Mouse (Mus musculus) CH12.LX (cell line): ENCODE measurements around the gene Keg1. TPM values are rescaled to one million over a fixed set of nuclear protein-coding genes. Genes with fewer than 3 reads are reported as not detected.

ENCODE experiments used
- DNase-seq: peaks from one replicate; pipeline ENCODE4 v3.0.0-alpha.2; 2013; ENCODE audit errors: extremely low read depth
- H3K27ac ChIP-seq: 2 replicates; pipeline ENCODE4 v1.5.1; 2012; ENCODE audit warnings: low read depth, mild to moderate bottlenecking, control low read depth, moderate library complexity; ENCODE audit not compliant: insufficient read depth
- H3K27me3 ChIP-seq: replicated peaks from 2 replicates; pipeline ENCODE3; 2012; ENCODE audit warnings: inconsistent platforms
- H3K36me3 ChIP-seq, 2 experiments: replicated peaks in 1 of 2; 2 replicates each; pipeline versions ENCODE3 to v1.6.1; 2012; ENCODE audit warnings: inconsistent platforms in 1 of 2, low read length in 1 of 2, mild to moderate bottlenecking in 1 of 2, mixed read lengths in 1 of 2, moderate library complexity in 1 of 2; ENCODE audit not compliant: control insufficient read depth in 1 of 2, insufficient read depth in 1 of 2
- H3K4me1 ChIP-seq, 2 experiments: 2 replicates each; pipeline ENCODE4 v1.6.1; 2012; ENCODE audit warnings: inconsistent platforms in 1 of 2, moderate library complexity in 1 of 2; ENCODE audit not compliant: insufficient read depth in 2 of 2, control insufficient read depth in 1 of 2
- H3K4me2 ChIP-seq: 2 replicates; pipeline ENCODE4 v1.6.1; 2012; ENCODE audit warnings: low read depth, mild to moderate bottlenecking, control low read depth; ENCODE audit not compliant: poor library complexity, insufficient read depth, severe bottlenecking
- H3K4me3 ChIP-seq, 3 experiments: fragments of 150-350 bp in 1 of 3; sonication (generic) in 1 of 3; replicated peaks in 1 of 3; 2 replicates each; pipeline versions ENCODE3 to v1.5.1; 2011 to 2012; ENCODE audit warnings: low read depth in 2 of 3, low read length in 2 of 3, mild to moderate bottlenecking in 2 of 3, moderate library complexity in 2 of 3, control low read depth in 1 of 3, improper control_type of control experiment in 1 of 3, inconsistent platforms in 1 of 3, mixed read lengths in 1 of 3; ENCODE audit not compliant: poor library complexity in 1 of 3
- H3K79me2 ChIP-seq: replicated peaks from 2 replicates; pipeline ENCODE4 v1.6.1; 2012; ENCODE audit warnings: mild to moderate bottlenecking, moderate library complexity; ENCODE audit not compliant: control insufficient read depth, poor library complexity, insufficient read depth, severe bottlenecking; ENCODE audit errors: extremely low read depth
- H3K9ac ChIP-seq: 2 replicates; pipeline ENCODE4 v1.6.1; 2012; ENCODE audit warnings: low read depth, mild to moderate bottlenecking, control low read depth, moderate library complexity; ENCODE audit not compliant: insufficient read depth
- H3K9me3 ChIP-seq: replicated peaks from 2 replicates; pipeline ENCODE3; 2012; ENCODE audit warnings: low read length, inconsistent platforms, mixed read lengths
- CTCF ChIP-seq, 2 experiments: IDR thresholded peaks in 1 of 2; conservative IDR thresholded peaks in 1 of 2; 2 replicates each; pipeline ENCODE4 v1.5.1; 2011 to 2012; ENCODE audit warnings: low read depth in 2 of 2, low read length in 2 of 2, improper control_type of control experiment in 1 of 2, inconsistent platforms in 1 of 2, mild to moderate bottlenecking in 1 of 2, moderate library complexity in 1 of 2
- E2F4 ChIP-seq: IDR thresholded peaks from 2 replicates; pipeline ENCODE4 v1.6.1; 2011; ENCODE audit warnings: low read depth, low read length, improper control_type of control experiment; ENCODE audit not compliant: insufficient replicate concordance
- ELF1 ChIP-seq: IDR thresholded peaks from 2 replicates; pipeline ENCODE4 v1.6.1; 2014; ENCODE audit warnings: low read depth, mild to moderate bottlenecking, inconsistent platforms, low read length, improper control_type of control experiment
- EP300 ChIP-seq: IDR thresholded peaks from 2 replicates; pipeline ENCODE4 v1.6.1; 2011; ENCODE audit warnings: low read length, improper control_type of control experiment
- GABPA ChIP-seq: IDR thresholded peaks from 2 replicates; pipeline ENCODE4 v1.6.1; 2012; ENCODE audit warnings: low read depth, low read length, improper control_type of control experiment, inconsistent platforms; ENCODE audit not compliant: insufficient replicate concordance
- IRF4 ChIP-seq: IDR thresholded peaks from 2 replicates; pipeline ENCODE4 v1.6.1; 2014; ENCODE audit warnings: low read depth, mild to moderate bottlenecking, inconsistent platforms, low read length, improper control_type of control experiment
- JUND ChIP-seq: conservative IDR thresholded peaks from 2 replicates; pipeline ENCODE4 v1.6.1; 2011; ENCODE audit warnings: low read depth, low read length, improper control_type of control experiment
- MAFK ChIP-seq: IDR thresholded peaks from 2 replicates; pipeline ENCODE4 v1.6.1; 2011; ENCODE audit warnings: low read length, improper control_type of control experiment; ENCODE audit not compliant: insufficient replicate concordance
- PAX5 ChIP-seq: IDR thresholded peaks from 2 replicates; pipeline ENCODE4 v1.6.1; 2012; ENCODE audit warnings: low read length, inconsistent platforms, mixed read lengths
- POLR2A ChIP-seq: IDR thresholded peaks from 2 replicates; pipeline ENCODE4 v1.6.1; 2011; ENCODE audit warnings: low read depth, mild to moderate bottlenecking, improper control_type of control experiment, low read length
- POLR2AphosphoS2 ChIP-seq: IDR thresholded peaks from 2 replicates; pipeline ENCODE4 v1.6.1; 2011; ENCODE audit warnings: low read depth, low read length, improper control_type of control experiment
- RAD21 ChIP-seq: IDR thresholded peaks from 2 replicates; pipeline ENCODE4 v1.6.1; 2011; ENCODE audit warnings: low read depth, mild to moderate bottlenecking, low read length, improper control_type of control experiment, moderate library complexity
- RCOR1 ChIP-seq: conservative IDR thresholded peaks from 2 replicates; pipeline ENCODE4 v1.6.1; 2012; ENCODE audit warnings: low read depth, mild to moderate bottlenecking, inconsistent platforms, low read length, improper control_type of control experiment
- TCF12 ChIP-seq: IDR thresholded peaks from 2 replicates; pipeline ENCODE4 v1.6.1; 2014; ENCODE audit warnings: low read depth, mild to moderate bottlenecking, inconsistent platforms, low read length, improper control_type of control experiment
- ZNF384 ChIP-seq: IDR thresholded peaks from 2 replicates; pipeline ENCODE4 v1.6.1; 2012; ENCODE audit warnings: low read depth, low read length, improper control_type of control experiment, inconsistent platforms
- dilution Hi-C: fragments of 300-500 bp; cut with MboI; formaldehyde crosslinking; loops from 2 replicates; pipeline ENCODE4 v1.14.3; 2020; ENCODE audit warnings: low sequenced_read_pairs; ENCODE audit not compliant: extremely low pct_unique_long_range_greater_than_20kb, extremely low pct_ligation_motif_present
- in situ Hi-C: fragments of 300-500 bp; cut with MboI; formaldehyde crosslinking; loops from 3 replicates; pipeline ENCODE4 v1.14.3; 2019; ENCODE audit warnings: low sequenced_read_pairs, low pct_ligation_motif_present, low pct_unique_long_range_greater_than_20kb, mixed read lengths
- polyA plus RNA-seq: library from polyadenylated mRNA; unstranded; fragments of >175 nt; gene quantifications from 2 replicates; pipeline ENCODE4 v1.2.1, GENCODE M21; 2012; ENCODE audit warnings: low read depth; ENCODE audit not compliant: insufficient read length
- total RNA-seq, 2 experiments: library from RNA; depleted of rRNA; stranded (reverse); fragments of 300-350 nt in 1 of 2; fragments of >200 nt in 1 of 2; gene quantifications; 2 replicates each; pipeline ENCODE4 v1.2.3; 2012 to 2014

Gene Keg1
- total and polyA plus RNA-seq, 3 experiments, result not detected

DNA sequence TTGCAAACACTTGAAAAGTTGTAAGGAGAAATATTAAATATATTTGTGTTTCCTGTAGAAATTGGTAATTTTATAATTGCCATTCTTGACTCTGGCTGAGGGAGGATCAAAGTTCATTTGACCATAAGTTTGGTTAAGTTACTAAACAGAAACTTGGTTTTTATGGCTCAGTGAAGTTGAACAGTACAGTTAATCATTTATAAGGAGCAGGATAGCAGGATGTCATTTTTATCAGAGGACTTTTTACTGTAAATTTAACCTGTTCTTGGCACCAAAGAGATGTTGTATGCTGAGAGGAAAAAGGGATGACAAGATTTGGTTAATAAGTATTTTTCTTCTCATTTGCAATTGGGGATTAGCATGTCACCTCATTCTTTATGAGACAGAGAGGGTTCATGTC lies 10.9 kb upstream of the Keg1 start:
- Histone ChIP-seq H3K79me2 (no peaks in the 10 kb centered on the region), H3K27ac (no peak overlapping the region), H3K27me3 (no peaks in the 10 kb centered on the region), H3K4me3 (no peak overlapping the region), H3K4me1 (no peaks in the 10 kb centered on the region), H3K9ac (no peak overlapping the region), H3K4me2 (no peak overlapping the region), H3K36me3 (no peaks in the 10 kb centered on the region), H3K9me3 (no peaks in the 10 kb centered on the region)
- in situ Hi-C loops (no loop called here), dilution Hi-C loops (no loop called here)
- TF ChIP-seq E2F4 (no peak), PAX5 (no peak), RCOR1 (no peak), POLR2A (no peak)
- no peak for DNase-seq

DNA sequence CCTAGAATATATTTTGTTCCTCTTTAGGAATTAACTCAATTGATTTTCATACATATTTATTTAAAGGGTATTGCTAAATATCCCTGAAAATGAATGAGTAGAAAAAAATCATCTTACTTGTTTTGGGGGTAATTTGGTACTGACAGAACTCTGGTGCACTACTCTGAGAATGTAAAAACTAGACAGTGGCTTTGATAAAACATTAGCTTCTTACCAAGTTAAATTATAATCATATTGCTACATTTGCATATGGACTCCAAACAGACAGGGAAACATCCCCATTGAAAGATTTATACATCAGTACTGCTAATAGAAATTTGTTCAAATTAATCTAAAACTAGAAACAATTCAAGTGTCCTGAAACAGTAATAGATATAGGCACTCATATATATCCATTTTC lies 10.4 kb upstream of the Keg1 start:
- no peak overlapping the region for H3K4me3 ChIP-seq
- no peak overlapping the region for H3K4me2 ChIP-seq
- H3K79me2 ChIP-seq, result no peaks in the 10 kb centered on the region
- in situ Hi-C loops (no loop called here), dilution Hi-C loops (no loop called here)
- H3K36me3 ChIP-seq, result no peaks in the 10 kb centered on the region
- H3K4me1 ChIP-seq, result no peaks in the 10 kb centered on the region
- no peaks in the 10 kb centered on the region for H3K27me3 ChIP-seq
- H3K27ac ChIP-seq, result no peak overlapping the region
- DNase-seq, result no peak
- no peaks in the 10 kb centered on the region for H3K9me3 ChIP-seq
- no peak overlapping the region for H3K9ac ChIP-seq
- TF ChIP-seq CTCF (conservative IDR thresholded peaks at IDR 0.05 in 1 of 2, IDR thresholded peaks at IDR 0.05 in 1 of 2; ENCODE audit: low read depth in 2 of 2, low read length in 2 of 2) (no peak), IRF4 (no peak)
- TF ChIP-seq, all 38 proteins: peak for 0

- H3K9ac ChIP-seq, result no peak overlapping the region
- TF ChIP-seq IRF4 (no peak), GABPA (no peak), POLR2AphosphoS2 (no peak), ZNF384 (no peak), TCF12 (no peak), ELF1 (no peak), EP300 (no peak), MAFK (no peak), JUND (no peak), RAD21 (no peak)
- H3K27me3 ChIP-seq, result no peaks in the 10 kb centered on the region
- H3K27ac ChIP-seq, result no peak overlapping the region
- H3K4me2 ChIP-seq, result no peak overlapping the region
- DNase-seq, result no peak
- H3K4me1 ChIP-seq, result no peaks in the 10 kb centered on the region
- no peak overlapping the region for H3K4me3 ChIP-seq
- no peaks in the 10 kb centered on the region for H3K79me2 ChIP-seq
- no peaks in the 10 kb centered on the region for H3K36me3 ChIP-seq
- dilution Hi-C loops (no loop called here), in situ Hi-C loops (no loop called here)
- no peaks in the 10 kb centered on the region for H3K9me3 ChIP-seq
Observed at GRCm38 (mm10) chr19:12696221-12696620, 635 bp downstream of the Keg1 start.
